Mouse (Mus musculus) lung, postnatal 0 days (tissue): ENCODE data around the gene Gm21750.

Experiments
- CTCF ChIP-seq: IDR thresholded peaks from 2 replicates; pipeline ENCODE4 v1.5.1; 2016; ENCODE audit warnings: antibody characterized with exemption, mild to moderate bottlenecking
- EP300 ChIP-seq: IDR thresholded peaks from 2 replicates; pipeline ENCODE4 v1.6.1; 2016; ENCODE audit warnings: antibody characterized with exemption, mild to moderate bottlenecking, control low read depth

GRCm38 (mm10) chr14:73622988-73623387 is 38.0 kb upstream of the Gm21750 start:
- no peak for TF ChIP-seq CTCF
- TF ChIP-seq EP300 = no peak
